Mouse (Mus musculus): ENCODE data around the gene Mettl21a. TPM values are rescaled to one million over a fixed set of nuclear protein-coding genes. Genes with fewer than 3 reads are reported as not detected.
"Not testable (repeated sequence)": the region's sequence is repeated elsewhere in the genome, so short reads cannot be mapped to it uniquely, and the experiment has no call there.

Mettl21a gene
- polyA plus RNA-seq, 1 experiment from 2014 or later: 10.2 TPM

GRCm38 (mm10) chr1:64644513-64644912, 27.5 kb upstream of the Mettl21a start:
- Histone ChIP-seq H3K4me3 (ENCODE audit: low read depth, low read length) (no peak overlapping the region), H3K27ac (ENCODE audit: low read depth, low read length) (no peak overlapping the region), H3K9ac (ENCODE audit: low read depth, low read length) (no peak overlapping the region), H3K4me1 (replicated peaks; ENCODE audit: control insufficient read depth, insufficient read depth, low read length) (no peaks in the 10 kb centered on the region), H3K36me3 (ENCODE audit: control insufficient read depth, insufficient read depth) (no peaks in the 10 kb centered on the region), H3K9me3 (ENCODE audit: control insufficient read depth) (no peaks in the 10 kb centered on the region), H3K27me3 (replicated peaks; ENCODE audit: control insufficient read depth, insufficient read depth, low read length) (no peaks in the 10 kb centered on the region), H3K4me2 (replicated peaks; ENCODE audit: low read depth) (no peak overlapping the region)
- no peak for ATAC-seq
- no peak for TF ChIP-seq CTCF (IDR thresholded peaks at IDR 0.05; ENCODE audit: low read depth)
- 91% methylated on average over 3 of the region's 3 CpGs for WGBS

- not testable (repeated sequence) for H3K4me1 ChIP-seq (replicated peaks; ENCODE audit: control insufficient read depth, insufficient read depth, low read length); H3K4me2 ChIP-seq (replicated peaks; ENCODE audit: low read depth); H3K4me3 ChIP-seq (ENCODE audit: low read depth, low read length); H3K36me3 ChIP-seq (ENCODE audit: control insufficient read depth, insufficient read depth); H3K27me3 ChIP-seq (replicated peaks; ENCODE audit: control insufficient read depth, insufficient read depth, low read length); H3K9me3 ChIP-seq (ENCODE audit: control insufficient read depth); H3K9ac ChIP-seq (ENCODE audit: low read depth, low read length); ATAC-seq; H3K27ac ChIP-seq (ENCODE audit: low read depth, low read length)
- 90% methylated on average over 8 of the region's 8 CpGs for WGBS
Measured at GRCm38 (mm10) chr1:64642541-64642940, 25.5 kb upstream of the Mettl21a start.

GRCm38 (mm10) chr1:64641069-64641468, 24.0 kb upstream of the Mettl21a start:
- WGBS: 87% methylated on average over 6 of the region's 6 CpGs
- no peak for ATAC-seq
- Histone ChIP-seq H3K27ac (ENCODE audit: low read depth, low read length) (no peak overlapping the region), H3K36me3 (ENCODE audit: control insufficient read depth, insufficient read depth) (no peaks in the 10 kb centered on the region), H3K4me1 (replicated peaks; ENCODE audit: control insufficient read depth, insufficient read depth, low read length) (no peaks in the 10 kb centered on the region), H3K9me3 (ENCODE audit: control insufficient read depth) (no peaks in the 10 kb centered on the region), H3K27me3 (replicated peaks; ENCODE audit: control insufficient read depth, insufficient read depth, low read length) (no peaks in the 10 kb centered on the region), H3K4me3 (ENCODE audit: low read depth, low read length) (no peak overlapping the region), H3K9ac (ENCODE audit: low read depth, low read length) (no peak overlapping the region), H3K4me2 (replicated peaks; ENCODE audit: low read depth) (no peak overlapping the region)
- no peak for TF ChIP-seq CTCF (IDR thresholded peaks at IDR 0.05; ENCODE audit: low read depth)

GRCm38 (mm10) chr1:64639279-64639678, 22.2 kb upstream of the Mettl21a start:
- H3K4me1 ChIP-seq (replicated peaks; ENCODE audit: control insufficient read depth, insufficient read depth, low read length): no peaks in the 10 kb centered on the region
- no peaks in the 10 kb centered on the region for H3K36me3 ChIP-seq (ENCODE audit: control insufficient read depth, insufficient read depth)
- H3K9ac ChIP-seq (ENCODE audit: low read depth, low read length): no peak overlapping the region
- H3K27me3 ChIP-seq (replicated peaks; ENCODE audit: control insufficient read depth, insufficient read depth, low read length): no peaks in the 10 kb centered on the region
- WGBS: 89% methylated on average over 6 of the region's 6 CpGs
- H3K27ac ChIP-seq (ENCODE audit: low read depth, low read length): no peak overlapping the region
- no peak overlapping the region for H3K4me2 ChIP-seq (replicated peaks; ENCODE audit: low read depth)
- H3K9me3 ChIP-seq (ENCODE audit: control insufficient read depth): no peaks in the 10 kb centered on the region
- ATAC-seq: no peak
- no peak overlapping the region for H3K4me3 ChIP-seq (ENCODE audit: low read depth, low read length)
- no peak for TF ChIP-seq CTCF (IDR thresholded peaks at IDR 0.05; ENCODE audit: low read depth)

- Histone ChIP-seq H3K4me2 (replicated peaks; ENCODE audit: low read depth) (no peak overlapping the region), H3K9me3 (ENCODE audit: control insufficient read depth) (no peaks in the 10 kb centered on the region), H3K27me3 (replicated peaks; ENCODE audit: control insufficient read depth, insufficient read depth, low read length) (no peaks in the 10 kb centered on the region), H3K9ac (ENCODE audit: low read depth, low read length) (no peak overlapping the region), H3K4me1 (replicated peaks; ENCODE audit: control insufficient read depth, insufficient read depth, low read length) (0 out of 2 replicates have a peak, but pooled peaks cover 3% of the 10 kb centered on the region), H3K27ac (ENCODE audit: low read depth, low read length) (no peak overlapping the region), H3K4me3 (ENCODE audit: low read depth, low read length) (no peak overlapping the region), H3K36me3 (ENCODE audit: control insufficient read depth, insufficient read depth) (no peaks in the 10 kb centered on the region)
- WGBS: 42% methylated on average over 2 of the region's 2 CpGs
- no peak for TF ChIP-seq CTCF (IDR thresholded peaks at IDR 0.05; ENCODE audit: low read depth)
- no peak for ATAC-seq
Measured at GRCm38 (mm10) chr1:64635624-64636023, 18.6 kb upstream of the Mettl21a start.

GRCm38 (mm10) chr1:64633237-64633636, 16.2 kb upstream of the Mettl21a start:
- Histone ChIP-seq H3K4me2 (replicated peaks; ENCODE audit: low read depth) (no peak overlapping the region), H3K4me1 (replicated peaks; ENCODE audit: control insufficient read depth, insufficient read depth, low read length) (0 out of 2 replicates have a peak, but pooled peaks cover 3% of the 10 kb centered on the region), H3K27ac (ENCODE audit: low read depth, low read length) (no peak overlapping the region), H3K9ac (ENCODE audit: low read depth, low read length) (no peak overlapping the region), H3K36me3 (ENCODE audit: control insufficient read depth, insufficient read depth) (no peaks in the 10 kb centered on the region), H3K9me3 (ENCODE audit: control insufficient read depth) (no peaks in the 10 kb centered on the region), H3K27me3 (replicated peaks; ENCODE audit: control insufficient read depth, insufficient read depth, low read length) (no peaks in the 10 kb centered on the region), H3K4me3 (ENCODE audit: low read depth, low read length) (no peak overlapping the region)
- no peak for ATAC-seq
- WGBS: 63% methylated on average over 3 of the region's 3 CpGs
- TF ChIP-seq CTCF (IDR thresholded peaks at IDR 0.05; ENCODE audit: low read depth): no peak

- H3K36me3 ChIP-seq (ENCODE audit: control insufficient read depth, insufficient read depth): no peaks in the 10 kb centered on the region
- no peaks in the 10 kb centered on the region for H3K27me3 ChIP-seq (replicated peaks; ENCODE audit: control insufficient read depth, insufficient read depth, low read length)
- no peak for ATAC-seq
- 0 out of 2 replicates have a peak, but pooled peaks cover 3% of the 10 kb centered on the region for H3K4me1 ChIP-seq (replicated peaks; ENCODE audit: control insufficient read depth, insufficient read depth, low read length)
- H3K9me3 ChIP-seq (ENCODE audit: control insufficient read depth): no peaks in the 10 kb centered on the region
- 53% methylated on average over 5 of the region's 5 CpGs for WGBS
- no peak overlapping the region for H3K9ac ChIP-seq (ENCODE audit: low read depth, low read length)
- no peak for TF ChIP-seq CTCF (IDR thresholded peaks at IDR 0.05; ENCODE audit: low read depth)
- H3K4me2 ChIP-seq (replicated peaks; ENCODE audit: low read depth): no peak overlapping the region
- H3K4me3 ChIP-seq (ENCODE audit: low read depth, low read length): no peak overlapping the region
- H3K27ac ChIP-seq (ENCODE audit: low read depth, low read length): no peak overlapping the region
Measured at GRCm38 (mm10) chr1:64631526-64631925, 14.5 kb upstream of the Mettl21a start.
